Mouse (Mus musculus) heart, embryonic 14.5 days (tissue): ENCODE data around the gene Olfr463. TPM values are rescaled to one million over a fixed set of nuclear protein-coding genes. Genes with fewer than 3 reads are reported as not detected.

ENCODE experiments used
- ATAC-seq: fragments of 200-750 bp; cut with Nextera tagmentation; 2 replicates; pipeline ENCODE4 v1.8.0; 2017; ENCODE audit warnings: low read depth, moderate TSS enrichment; ENCODE audit not compliant: insufficient number of reproducible peaks, insufficient read depth, low FRiP score
- H3K27ac ChIP-seq, 2 experiments: fragments of 200-500 bp in 1 of 2; fragments of 300-500 bp in 1 of 2; sonication (generic) in 1 of 2; replicated peaks in 1 of 2; 2 replicates each; pipeline ENCODE4 v1.5.1; 2012 to 2014; ENCODE audit warnings: low read depth in 2 of 2, low read length in 2 of 2, control low read depth in 1 of 2, mild to moderate bottlenecking in 1 of 2, mixed read lengths in 1 of 2; ENCODE audit not compliant: control insufficient read depth in 1 of 2, insufficient read depth in 1 of 2
- H3K27me3 ChIP-seq: fragments of 300-500 bp; sonication (generic); 2 replicates; pipeline ENCODE4 v1.6.1; 2014; ENCODE audit warnings: mild to moderate bottlenecking, low read length, control low read depth; ENCODE audit not compliant: control insufficient read depth, insufficient read depth
- H3K36me3 ChIP-seq: fragments of 300-500 bp; sonication (generic); 2 replicates; pipeline ENCODE4 v1.6.1; 2014; ENCODE audit warnings: mild to moderate bottlenecking, control low read depth, low read length, mixed read lengths; ENCODE audit not compliant: control insufficient read depth, insufficient read depth
- H3K4me1 ChIP-seq, 2 experiments: fragments of 200-500 bp in 1 of 2; fragments of 300-500 bp in 1 of 2; sonication (generic) in 1 of 2; 2 replicates each; pipeline ENCODE4 v1.6.1; 2012 to 2014; ENCODE audit warnings: low read length in 2 of 2, control low read depth in 1 of 2, mixed read lengths in 1 of 2; ENCODE audit not compliant: control insufficient read depth in 2 of 2, insufficient read depth in 2 of 2
- H3K4me2 ChIP-seq: fragments of 300-500 bp; sonication (generic); 2 replicates; pipeline ENCODE4 v1.6.1; 2014; ENCODE audit warnings: mild to moderate bottlenecking, low read length
- H3K4me3 ChIP-seq, 2 experiments: fragments of 200-500 bp in 1 of 2; fragments of 300-500 bp in 1 of 2; sonication (generic) in 1 of 2; 2 replicates each; pipeline ENCODE4 v1.5.1; 2012 to 2014; ENCODE audit warnings: low read length in 2 of 2, mild to moderate bottlenecking in 2 of 2, control low read depth in 1 of 2, low read depth in 1 of 2, moderate library complexity in 1 of 2; ENCODE audit not compliant: control insufficient read depth in 1 of 2, insufficient read depth in 1 of 2
- H3K9ac ChIP-seq: fragments of 300-500 bp; sonication (generic); 2 replicates; pipeline ENCODE4 v1.6.1; 2014; ENCODE audit warnings: mild to moderate bottlenecking, low read length
- H3K9me3 ChIP-seq: fragments of 300-500 bp; sonication (generic); 2 replicates; pipeline ENCODE4 v1.6.1; 2016; ENCODE audit warnings: low read length, control low read depth; ENCODE audit not compliant: control insufficient read depth
- WGBS: fragments of 180-500 bp; shearing (Covaris S2); extraction: QIAGEN DNeasy Blood & Tissue Kit; methylation state at CpG from one replicate; pipeline ENCODE4 v1.1.7; 2014; 5-methylcytosine and 5-hydroxymethylcytosine counted together
- polyA plus RNA-seq: library from polyadenylated mRNA; unstranded; fragments of >200 nt; fragmentation: Nextera tagmentation; extraction: Ambion mirVana; gene quantifications from 2 replicates; pipeline ENCODE4 v1.2.1, GENCODE M21; 2014

Gene Olfr463
- polyA plus RNA-seq, 1 experiment from 2014 or later = not detected

DNA sequence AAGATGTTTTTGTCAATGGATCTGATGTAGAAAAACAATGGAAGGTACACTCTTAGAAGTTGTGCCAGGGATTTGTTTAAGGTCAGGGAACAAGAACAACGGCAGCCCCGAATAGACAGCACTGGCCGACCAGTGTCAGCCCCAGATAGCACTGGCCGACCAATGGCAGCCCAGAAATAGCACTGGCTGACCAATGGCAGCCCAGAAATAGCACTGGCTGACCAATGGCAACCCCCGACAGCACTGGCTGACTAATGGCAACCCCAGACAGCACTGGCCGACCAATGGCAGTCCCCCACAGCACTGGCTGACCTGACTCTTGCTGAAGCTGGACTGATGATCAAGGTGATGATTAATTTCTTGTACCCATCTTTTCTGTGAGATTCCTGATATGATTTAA, 49.3 kb downstream of the Olfr463 start:
- no peak overlapping the region for H3K9ac ChIP-seq
- H3K4me1 ChIP-seq = peaks cover 0 to 6% of the 10 kb centered on the region in 2 experiments; a peak in 2 of 4 replicates
- no peak overlapping the region for H3K27ac ChIP-seq
- no peaks in the 10 kb centered on the region for H3K27me3 ChIP-seq
- no peaks in the 10 kb centered on the region for H3K9me3 ChIP-seq
- WGBS = 61% methylated on average over 6 of the region's 6 CpGs
- ATAC-seq = no peak
- H3K36me3 ChIP-seq = no peaks in the 10 kb centered on the region
- H3K4me3 ChIP-seq = no peak overlapping the region
- no peak overlapping the region for H3K4me2 ChIP-seq

DNA sequence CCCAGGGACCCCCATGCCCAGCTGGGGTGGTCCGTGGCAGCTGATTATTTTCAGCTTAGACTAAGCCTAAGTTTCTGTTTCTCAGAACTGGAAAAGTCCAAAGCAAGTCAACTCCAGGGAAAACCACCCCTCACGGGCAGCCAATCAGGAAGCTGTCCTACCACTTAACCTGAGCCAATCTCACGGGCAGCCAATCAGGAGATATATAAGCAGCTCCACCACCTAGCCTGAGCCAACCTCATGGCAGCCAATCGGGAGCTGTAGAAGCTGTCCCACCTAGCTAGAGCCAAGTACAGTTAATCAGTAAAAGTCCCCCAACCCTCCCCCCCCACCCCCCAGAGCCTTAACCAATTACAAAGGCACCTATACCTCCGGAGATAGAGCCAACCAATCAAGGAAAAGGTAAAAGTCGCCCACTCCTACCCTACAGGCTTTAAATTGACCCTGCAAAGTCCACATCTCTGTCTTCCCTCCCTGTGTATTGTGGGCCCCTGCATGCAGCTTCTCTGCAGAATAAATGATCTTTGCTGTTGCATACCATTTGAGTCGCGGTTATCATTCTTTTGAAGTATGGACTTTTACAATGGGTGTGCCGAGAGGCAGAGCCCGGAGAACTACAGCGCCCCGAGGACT, 50.1 kb downstream of the Olfr463 start:
- peaks cover 0 to 3% of the 10 kb centered on the region in 2 experiments; a peak in 2 of 4 replicates for H3K4me1 ChIP-seq
- H3K9me3 ChIP-seq = no peaks in the 10 kb centered on the region
- 74% methylated on average over 12 of the region's 12 CpGs for WGBS
- no peak for ATAC-seq
- H3K9ac ChIP-seq = no peak overlapping the region
- H3K4me2 ChIP-seq = no peak overlapping the region
- H3K36me3 ChIP-seq = no peaks in the 10 kb centered on the region
- H3K27me3 ChIP-seq = no peaks in the 10 kb centered on the region
- no peak overlapping the region for H3K4me3 ChIP-seq
- H3K27ac ChIP-seq = no peak overlapping the region

Other genes with a start within 250 kb of the Olfr463 start
- gene Rnf43, start 234.7 kb downstream of the Olfr463 start, polyA plus RNA-seq = 0.47 and 0.55 TPM in 2 replicates
- gene Supt4a, start 159.8 kb downstream of the Olfr463 start, polyA plus RNA-seq = 116 and 124 TPM in 2 replicates
- 0.09 and 0.26 TPM in 2 replicates for gene Tspoap1, start 136.8 kb downstream of the Olfr463 start, polyA plus RNA-seq
- 0.09 and 1.00 TPM in 2 replicates for gene Mpo, start 103.8 kb downstream of the Olfr463 start, polyA plus RNA-seq
- 0.11 TPM in 1 of 2 replicates, not detected in the other for gene Lpo, start 69.1 kb downstream of the Olfr463 start, polyA plus RNA-seq
- 6.5 and 7.0 TPM in 2 replicates for gene Mks1, start 44.2 kb downstream of the Olfr463 start, polyA plus RNA-seq
- gene Epx, start 21.9 kb downstream of the Olfr463 start, polyA plus RNA-seq = 0.19 and 0.63 TPM in 2 replicates
- gene Olfr462, start 5.1 kb downstream of the Olfr463 start, polyA plus RNA-seq = not detected in 2 replicates
- gene Olfr464, start 23.6 kb upstream of the Olfr463 start, polyA plus RNA-seq = not detected in 2 replicates
- 15.7 and 17.3 TPM in 2 replicates for gene Dynll2, start 90.1 kb upstream of the Olfr463 start, polyA plus RNA-seq
- 192 and 199 TPM in 2 replicates for gene Srsf1, start 150.0 kb upstream of the Olfr463 start, polyA plus RNA-seq
- gene Vezf1, start 170.9 kb upstream of the Olfr463 start, polyA plus RNA-seq = 23.9 and 26.2 TPM in 2 replicates
- 14.3 and 17.0 TPM in 2 replicates for gene Cuedc1, start 200.7 kb upstream of the Olfr463 start, polyA plus RNA-seq